Mouse (Mus musculus): ENCODE results near the gene Nt5c2.

Gene Nt5c2

GRCm38 (mm10) chr19:46929044-46929587, 85.8 kb downstream of the Nt5c2 start:
- DNase-seq (ENCODE audit: low spot score in 2 of 2): no peak

- DNase-seq (ENCODE audit: low spot score in 2 of 2): no peak
Observed at GRCm38 (mm10) chr19:46928136-46928535, 86.8 kb downstream of the Nt5c2 start.

DNA sequence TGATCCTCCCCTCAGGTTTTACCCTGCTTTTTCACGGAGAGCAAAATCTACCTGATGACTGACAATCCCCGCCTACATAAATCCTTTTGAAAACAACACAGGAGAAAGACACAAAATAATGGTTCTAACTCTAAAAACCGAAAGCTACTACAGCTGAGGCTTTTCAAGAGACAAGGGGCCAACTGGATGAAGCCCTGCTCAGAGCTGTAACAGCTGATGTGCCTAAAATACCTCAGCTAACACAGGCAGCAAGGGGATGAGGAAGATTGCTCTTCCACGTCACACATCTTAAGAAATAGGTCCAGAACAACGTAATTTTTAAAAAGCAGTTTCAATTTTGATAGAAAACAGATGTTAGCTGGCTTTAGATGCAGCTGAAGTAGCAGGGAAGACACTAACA, 88.0 kb downstream of the Nt5c2 start:
- DNase-seq (ENCODE audit: low spot score in 2 of 2): no peak

- no peak for DNase-seq (ENCODE audit: low spot score in 2 of 2)
Observed at GRCm38 (mm10) chr19:46926357-46926756, 88.6 kb downstream of the Nt5c2 start.

DNA sequence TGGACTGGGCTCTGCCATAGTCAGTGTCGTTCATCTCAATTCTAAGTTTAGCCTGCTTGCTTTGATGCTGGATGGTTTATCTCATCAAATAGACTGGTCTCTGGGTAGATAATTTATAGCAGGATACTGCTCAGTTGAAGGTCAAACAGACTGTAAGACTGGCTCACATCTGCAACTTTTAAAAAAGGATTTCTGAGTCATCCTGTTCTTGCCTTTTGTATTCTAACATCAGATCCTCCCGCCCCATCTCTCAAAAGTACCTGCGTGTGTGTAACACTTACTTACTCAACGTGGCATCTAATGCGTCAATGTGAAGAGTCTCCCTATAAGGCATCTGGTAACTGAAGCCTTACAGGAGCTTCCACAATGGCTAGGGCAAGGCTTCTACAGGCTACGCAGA, 94.4 kb downstream of the Nt5c2 start:
- no peak for DNase-seq (ENCODE audit: low spot score in 2 of 2)

GRCm38 (mm10) chr19:46915406-46916080, 99.4 kb downstream of the Nt5c2 start:
- DNase-seq (ENCODE audit: low spot score in 2 of 2): no peak

DNA sequence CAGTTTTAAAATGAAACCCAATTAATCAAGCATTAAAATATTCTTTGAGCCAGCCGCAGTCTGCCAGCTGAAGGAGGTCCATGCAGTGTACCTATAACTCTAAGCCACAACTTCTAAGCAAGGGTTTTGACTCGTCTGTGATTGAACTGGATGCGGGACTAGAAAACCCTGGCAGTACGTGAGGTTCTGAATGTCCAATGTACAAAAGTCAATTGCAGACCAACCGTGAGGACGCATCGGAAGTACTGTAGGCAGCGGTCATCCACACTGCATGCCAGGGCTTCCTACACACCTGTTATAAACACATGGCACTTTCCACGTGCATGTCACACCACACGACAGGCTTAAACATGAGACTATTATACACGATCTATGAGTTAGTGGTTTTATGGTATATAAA, 101.3 kb downstream of the Nt5c2 start:
- DNase-seq (ENCODE audit: low spot score in 2 of 2): no peak

- DNase-seq (ENCODE audit: low spot score in 2 of 2): no peak
Observed at GRCm38 (mm10) chr19:46911492-46911891, 103.5 kb downstream of the Nt5c2 start.

DNA sequence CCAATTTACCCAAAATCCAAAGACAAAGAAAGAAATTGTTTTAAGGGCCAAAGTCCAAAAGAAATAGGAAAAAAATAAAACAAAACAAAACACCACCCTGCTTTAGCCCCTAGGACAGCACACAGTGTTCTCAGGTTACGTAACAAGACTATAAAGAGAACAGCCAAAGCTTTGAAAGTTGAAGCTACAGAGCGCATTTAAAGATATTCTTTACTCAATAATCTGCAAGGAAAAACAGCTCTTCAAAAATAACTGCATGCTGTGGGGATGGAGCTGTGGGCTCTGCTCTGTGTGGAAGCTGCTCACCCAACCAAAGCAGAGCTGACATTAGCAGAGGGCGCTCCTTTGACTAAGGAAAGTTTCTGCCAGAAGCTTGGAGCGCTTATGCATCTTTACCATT, 106.0 kb downstream of the Nt5c2 start:
- DNase-seq (ENCODE audit: low spot score in 2 of 2): no peak

DNA sequence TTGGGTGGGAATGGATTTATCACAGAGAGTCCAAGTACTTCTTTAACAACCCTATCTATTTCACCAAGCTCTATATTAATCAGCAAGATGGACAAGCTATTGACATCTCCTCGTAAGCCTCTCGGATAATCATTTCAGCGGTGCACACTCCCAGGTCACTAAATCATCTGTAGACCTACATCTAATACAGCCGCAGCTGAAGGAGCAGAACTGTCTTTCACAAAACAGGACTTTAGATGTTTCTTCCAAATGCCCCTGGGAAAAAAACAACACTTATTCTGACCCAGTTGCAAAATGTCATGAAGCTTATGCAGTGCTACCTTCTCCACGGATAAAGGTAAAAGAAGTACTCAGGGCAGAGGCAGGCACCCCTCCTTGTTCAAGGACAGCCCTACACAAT, 106.7 kb downstream of the Nt5c2 start:
- DNase-seq (ENCODE audit: low spot score in 2 of 2): no peak

GRCm38 (mm10) chr19:46905971-46906370, 109.0 kb downstream of the Nt5c2 start:
- DNase-seq (ENCODE audit: low spot score in 2 of 2): no peak

DNA sequence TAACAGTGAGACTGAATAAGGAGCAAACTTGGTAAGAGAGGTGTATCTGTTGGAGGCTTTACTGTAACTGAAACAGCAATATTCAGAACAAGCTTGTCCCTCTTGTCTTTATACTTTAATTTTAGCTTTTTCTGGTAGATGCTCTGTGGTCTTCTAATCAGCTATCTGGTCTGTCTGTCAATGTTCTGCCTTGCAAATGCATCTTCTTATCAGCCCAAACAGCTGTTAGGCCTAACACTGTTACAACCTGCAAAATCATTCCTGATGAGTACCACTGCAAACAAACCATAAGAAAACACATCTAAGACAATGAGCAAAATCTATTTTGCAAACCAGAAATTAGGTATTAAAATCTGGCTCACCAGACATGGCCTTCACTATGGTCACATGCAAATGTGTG, 109.6 kb downstream of the Nt5c2 start:
- DNase-seq (ENCODE audit: low spot score in 2 of 2): no peak

GRCm38 (mm10) chr19:46904907-46905306, 110.0 kb downstream of the Nt5c2 start:
- DNase-seq (ENCODE audit: low spot score in 2 of 2): no peak

- peak in 1 of 2 experiments; percentile 57 for DNase-seq (ENCODE audit: low spot score in 2 of 2)
Observed at GRCm38 (mm10) chr19:46903379-46903778, 111.6 kb downstream of the Nt5c2 start.

DNA sequence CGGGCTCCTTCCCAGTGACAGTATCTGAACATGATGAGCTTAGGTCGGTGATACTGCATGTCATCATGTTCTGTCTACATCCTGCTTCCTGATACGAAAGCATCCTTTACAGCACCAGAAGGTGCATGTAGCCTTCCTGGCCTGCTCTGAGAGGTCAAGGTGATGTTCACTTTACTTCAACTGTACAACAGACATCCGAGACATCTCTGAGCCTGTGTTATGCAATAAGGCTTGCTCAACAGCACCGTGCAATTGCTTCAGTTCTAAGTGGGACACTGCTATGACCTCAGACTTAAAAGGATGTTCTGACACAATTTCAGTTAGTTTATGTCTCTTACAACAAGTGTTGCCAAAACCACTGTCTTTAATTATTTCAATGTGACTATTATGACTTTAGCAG, 113.6 kb downstream of the Nt5c2 start:
- peak in 1 of 2 experiments; percentile 62 for DNase-seq (ENCODE audit: low spot score in 2 of 2)

DNA sequence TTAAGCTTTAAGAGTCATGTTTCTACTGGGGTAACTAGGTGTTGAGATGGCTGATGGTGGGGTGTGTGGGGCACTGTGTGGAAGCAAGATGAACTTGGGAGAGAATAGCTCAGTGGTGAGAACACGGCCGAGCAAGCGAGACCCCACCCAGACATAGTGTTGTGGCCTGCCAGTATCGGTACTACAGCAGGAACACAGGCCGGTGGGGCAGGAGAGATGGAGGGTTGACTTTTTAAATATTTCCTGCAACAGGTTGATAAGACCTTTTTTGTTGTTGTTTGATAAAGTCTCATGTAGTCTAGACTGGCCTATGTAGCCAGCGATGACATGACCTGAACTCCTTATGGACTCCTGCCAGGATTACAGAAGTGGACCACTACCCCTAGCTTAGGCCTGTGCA, 114.2 kb downstream of the Nt5c2 start:
- DNase-seq (ENCODE audit: low spot score in 2 of 2): peak in 1 of 2 experiments; percentile 62

- no peak for DNase-seq (ENCODE audit: low spot score in 2 of 2)
Observed at GRCm38 (mm10) chr19:46899871-46900270, 115.1 kb downstream of the Nt5c2 start.

DNA sequence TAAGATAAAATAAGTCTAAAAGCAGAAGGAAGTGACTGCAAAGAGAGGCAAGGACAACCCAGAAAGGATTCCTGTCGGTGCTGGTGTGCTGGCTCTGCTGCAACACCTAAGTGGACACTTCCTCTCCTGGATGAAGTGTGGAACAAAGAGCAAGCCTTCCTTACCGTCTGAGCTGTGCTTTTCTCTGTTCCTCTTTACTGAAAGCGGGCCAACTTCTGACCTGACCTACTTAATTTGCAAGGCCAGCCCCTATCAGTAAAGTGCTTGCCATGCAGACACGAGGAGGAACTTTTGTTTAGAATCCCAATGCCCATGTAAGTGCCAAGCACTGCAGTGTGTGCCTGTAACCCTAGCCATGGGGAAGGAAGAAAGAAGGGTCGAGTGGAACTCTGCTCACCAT, 115.6 kb downstream of the Nt5c2 start:
- DNase-seq (ENCODE audit: low spot score in 2 of 2): peak in 1 of 2 experiments; percentile 58

GRCm38 (mm10) chr19:46898222-46898621, 116.7 kb downstream of the Nt5c2 start:
- peak in 1 of 2 experiments; percentile 45 for DNase-seq (ENCODE audit: low spot score in 2 of 2)

DNA sequence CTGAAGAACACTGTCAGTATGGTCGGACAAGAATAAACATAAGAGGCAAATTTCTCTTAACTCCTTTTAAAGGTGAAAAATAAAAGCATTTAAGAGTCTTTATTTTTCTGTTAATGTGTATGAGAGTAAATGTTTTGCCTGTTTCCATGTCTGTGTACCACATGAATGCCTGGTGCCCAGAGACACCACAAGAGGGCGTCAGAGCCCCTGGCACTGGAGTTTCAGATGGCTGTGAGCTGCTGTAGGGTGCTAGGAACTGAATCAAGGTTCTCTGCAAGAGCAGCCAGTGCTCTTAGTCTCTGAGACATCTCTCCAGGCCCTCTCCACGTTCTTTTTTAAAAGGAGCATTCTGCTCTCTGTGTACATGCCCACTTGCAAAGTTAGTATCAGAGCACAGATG, 117.8 kb downstream of the Nt5c2 start:
- DNase-seq (ENCODE audit: low spot score in 2 of 2): peak in 1 of 2 experiments; percentile 55

DNA sequence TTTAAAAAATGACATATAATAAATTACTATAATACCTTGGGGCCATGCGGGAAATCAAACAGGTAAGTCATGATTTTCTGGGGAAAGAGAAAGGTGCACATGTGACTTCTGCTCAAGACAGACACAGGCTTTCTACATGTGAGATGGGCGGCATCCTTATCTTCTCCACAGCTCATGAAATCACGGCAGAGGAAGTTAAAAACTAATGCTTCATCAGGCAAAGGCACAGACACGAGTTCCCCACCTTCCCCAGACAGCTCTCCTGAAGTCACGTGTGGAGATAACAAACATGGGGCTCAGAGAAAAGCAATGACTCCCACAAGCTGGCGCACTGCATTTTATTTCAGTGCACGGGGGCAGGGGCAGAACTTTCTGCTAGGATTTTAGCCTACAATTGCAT, 121.5 kb downstream of the Nt5c2 start:
- no peak for DNase-seq (ENCODE audit: low spot score in 2 of 2)

DNA sequence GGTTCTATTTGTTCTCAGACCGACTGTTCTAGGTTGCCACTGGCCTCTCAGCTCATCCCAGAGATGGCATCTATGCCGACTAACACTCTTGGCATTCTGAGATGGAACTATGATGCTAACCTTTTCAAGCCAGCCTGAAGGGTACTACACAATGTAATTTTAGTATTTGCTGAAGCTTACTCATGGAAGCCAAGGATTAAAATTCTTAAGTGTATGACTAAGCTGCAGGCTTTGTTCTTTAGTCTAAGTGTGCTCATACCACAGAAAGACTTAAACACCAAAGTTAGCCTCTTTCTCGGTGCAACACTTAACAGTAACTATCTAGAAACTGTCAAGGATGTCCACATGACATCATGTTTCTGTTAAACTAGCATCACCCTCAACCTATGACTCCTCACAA, 122.1 kb downstream of the Nt5c2 start:
- DNase-seq (ENCODE audit: low spot score in 2 of 2): no peak

- no peak for DNase-seq (ENCODE audit: low spot score in 2 of 2)
Observed at GRCm38 (mm10) chr19:46890657-46891056, 124.3 kb downstream of the Nt5c2 start.

GRCm38 (mm10) chr19:46889666-46890065, 125.3 kb downstream of the Nt5c2 start:
- DNase-seq (ENCODE audit: low spot score in 2 of 2): no peak

Data from spleen, postnatal 4 days (tissue).